Mouse (Mus musculus): ENCODE measurements around the gene Lrp6.

Lrp6 gene

DNA sequence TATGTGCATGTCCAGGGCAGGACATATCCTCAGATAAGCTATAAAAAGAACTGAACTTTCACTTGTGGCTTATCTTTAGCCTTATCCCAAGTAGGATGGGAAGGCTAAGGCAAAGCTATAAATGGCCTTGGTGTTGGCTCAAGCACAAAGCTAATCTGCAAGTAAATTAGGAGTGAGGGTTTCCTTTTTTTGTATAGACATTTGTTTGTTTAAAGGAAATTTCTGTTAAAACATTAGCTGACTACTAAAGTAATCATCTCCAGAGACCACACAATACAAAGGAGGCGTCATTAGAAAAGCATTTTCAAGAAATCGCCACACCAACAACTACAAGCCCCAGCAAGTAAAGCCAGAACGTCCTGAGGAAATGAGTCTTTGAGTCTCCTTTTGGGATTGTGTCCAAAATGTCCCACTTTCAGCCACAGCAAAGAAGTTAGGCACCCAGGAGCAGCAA, 8.6 kb upstream of the Lrp6 start:
- DNase-seq (ENCODE audit: inconsistent ontology term) = no peak

DNA sequence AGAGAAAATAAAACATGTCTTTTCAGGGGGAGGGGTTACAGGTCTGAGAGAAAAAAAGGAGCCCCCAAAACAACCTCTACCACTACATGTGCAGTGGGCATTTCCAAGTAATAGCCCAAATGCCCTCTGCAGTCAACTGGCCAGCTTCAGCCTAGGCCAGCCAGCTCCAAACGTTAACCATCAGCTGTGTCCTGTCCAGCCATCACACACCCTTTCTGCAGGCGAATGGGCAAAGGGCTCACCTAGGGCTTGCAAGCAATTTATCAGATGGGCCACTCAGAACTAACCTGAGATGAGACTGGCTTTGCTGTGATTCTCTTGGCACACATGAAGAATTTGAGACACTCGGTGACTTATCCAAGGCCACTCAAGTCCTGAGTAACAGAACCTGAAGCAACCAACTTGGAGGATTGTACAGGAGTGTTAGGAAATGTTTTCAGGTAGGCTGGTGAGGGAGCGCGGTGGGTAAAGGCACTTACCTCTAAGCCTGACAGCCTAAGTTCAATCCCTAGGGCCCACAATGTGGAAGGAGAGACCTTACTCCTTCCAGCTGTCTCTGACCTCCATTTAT, 1.3 kb upstream of the Lrp6 start:
- DNase-seq (ENCODE audit: inconsistent ontology term) = no peak

- no peak for DNase-seq (ENCODE audit: inconsistent ontology term)
Measured at GRCm38 (mm10) chr6:134566248-134566817, 432 bp downstream of the Lrp6 start.

GRCm38 (mm10) chr6:134565606-134566247, 1.0 kb downstream of the Lrp6 start:
- DNase-seq (ENCODE audit: inconsistent ontology term) = peak; percentile 27

DNA sequence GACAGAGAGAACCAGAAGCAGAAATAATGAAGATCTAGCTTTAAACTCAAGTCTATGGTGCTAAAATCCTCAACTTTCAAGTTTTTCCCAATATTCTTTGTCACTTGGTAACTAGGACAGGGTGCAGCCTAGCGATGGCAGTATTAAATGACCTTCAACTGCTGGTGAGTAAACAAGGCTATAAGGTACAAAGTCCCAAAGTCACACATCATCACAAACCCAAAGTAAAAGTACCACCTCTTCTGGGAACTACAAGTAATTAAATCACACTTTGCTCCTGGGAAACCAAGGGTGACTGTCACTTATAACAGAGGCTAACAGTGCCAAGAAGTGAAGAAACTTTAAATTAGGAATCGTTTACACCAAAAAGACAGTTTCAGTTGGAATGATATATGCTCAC, 2.2 kb downstream of the Lrp6 start:
- DNase-seq (ENCODE audit: inconsistent ontology term) = no peak

- DNase-seq (ENCODE audit: inconsistent ontology term) = no peak
Measured at GRCm38 (mm10) chr6:134559635-134560034, 7.1 kb downstream of the Lrp6 start.

GRCm38 (mm10) chr6:134558546-134559129, 8.1 kb downstream of the Lrp6 start:
- no peak for DNase-seq (ENCODE audit: inconsistent ontology term)

- no peak for DNase-seq (ENCODE audit: inconsistent ontology term)
Measured at GRCm38 (mm10) chr6:134557043-134557442, 9.7 kb downstream of the Lrp6 start.

GRCm38 (mm10) chr6:134556185-134556950, 10.4 kb downstream of the Lrp6 start:
- no peak for DNase-seq (ENCODE audit: inconsistent ontology term)

GRCm38 (mm10) chr6:134555178-134555577, 11.6 kb downstream of the Lrp6 start:
- no peak for DNase-seq (ENCODE audit: inconsistent ontology term)

- no peak for DNase-seq (ENCODE audit: inconsistent ontology term)
Measured at GRCm38 (mm10) chr6:134554230-134554629, 12.5 kb downstream of the Lrp6 start.

GRCm38 (mm10) chr6:134551007-134551406, 15.8 kb downstream of the Lrp6 start:
- DNase-seq (ENCODE audit: inconsistent ontology term) = no peak

DNA sequence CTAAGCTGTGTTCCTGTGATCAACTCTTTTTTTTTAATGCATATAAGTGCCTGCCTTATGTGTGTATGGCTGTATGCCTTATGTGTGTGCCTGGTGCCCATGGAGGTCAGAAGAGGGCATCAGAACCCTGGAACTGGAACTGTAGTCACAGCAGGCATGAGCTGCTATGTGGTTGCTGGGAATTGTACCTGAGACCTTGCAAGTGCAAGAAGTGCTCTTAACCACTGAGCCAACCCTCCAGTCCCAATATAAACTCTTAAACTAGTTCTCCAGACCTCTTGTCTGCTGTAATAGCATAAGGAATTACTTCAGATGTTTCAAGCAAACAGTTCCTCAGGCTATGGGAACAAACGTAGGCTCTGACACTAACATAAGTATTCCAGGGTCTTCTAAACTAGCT, 16.4 kb downstream of the Lrp6 start:
- no peak for DNase-seq (ENCODE audit: inconsistent ontology term)

DNA sequence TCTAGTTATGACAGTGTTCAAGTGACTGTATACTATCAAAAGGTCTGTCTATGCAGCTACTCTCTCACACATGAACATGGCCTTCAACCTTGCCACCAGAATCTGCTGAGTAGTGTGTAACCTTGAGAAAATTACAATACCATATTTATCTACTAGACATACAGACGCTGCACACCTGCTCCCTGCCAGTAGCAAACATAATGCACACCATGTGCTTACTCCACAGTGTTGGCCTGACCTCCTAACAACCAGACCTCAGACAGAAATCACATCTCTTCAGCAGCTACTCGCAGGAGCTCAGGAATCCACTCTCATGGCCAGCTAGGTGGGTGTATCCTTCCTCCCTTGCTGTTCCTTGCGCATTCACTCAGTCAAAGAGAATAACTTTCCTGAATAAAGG, 21.9 kb downstream of the Lrp6 start:
- no peak for DNase-seq (ENCODE audit: inconsistent ontology term)

DNA sequence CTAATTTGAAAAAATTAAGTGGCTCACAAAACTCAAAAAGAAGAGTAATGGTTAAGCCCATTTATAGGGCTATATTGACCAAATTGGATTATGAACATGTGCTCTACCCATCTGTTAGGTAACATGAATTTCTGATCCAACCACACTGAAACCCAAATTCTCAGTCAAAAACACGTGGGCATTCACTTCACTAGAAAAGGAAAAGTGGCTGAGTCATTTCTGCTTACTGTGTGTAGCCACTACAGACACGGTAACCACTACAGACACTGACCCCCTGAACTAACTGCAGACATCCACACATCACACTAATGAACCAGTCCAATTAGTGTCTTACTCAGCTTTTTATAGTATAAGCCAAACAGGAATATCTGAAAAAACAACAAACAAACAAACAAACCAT, 22.7 kb downstream of the Lrp6 start:
- DNase-seq (ENCODE audit: inconsistent ontology term) = peak; percentile 88

DNA sequence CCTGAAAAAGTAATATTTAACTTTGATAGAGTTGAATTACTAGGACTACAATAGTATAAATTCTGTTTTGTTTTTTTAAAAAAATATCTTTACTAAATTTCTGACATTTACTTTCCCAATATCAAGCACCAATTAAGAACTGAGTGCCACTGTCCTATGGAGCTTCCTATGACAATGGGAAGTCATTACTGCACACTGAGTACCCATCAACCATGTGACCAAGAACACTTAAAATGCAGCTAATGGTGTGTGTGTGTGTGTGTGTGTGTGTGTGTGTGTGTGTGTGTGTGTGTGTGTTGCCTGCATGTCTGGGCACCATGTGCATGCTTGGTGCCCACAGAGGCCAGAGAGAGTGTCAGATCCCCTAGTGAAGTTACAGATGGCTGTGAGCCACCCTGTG, 23.2 kb downstream of the Lrp6 start:
- DNase-seq (ENCODE audit: inconsistent ontology term) = no peak

- no peak for DNase-seq (ENCODE audit: inconsistent ontology term)
Measured at GRCm38 (mm10) chr6:134542374-134542773, 24.4 kb downstream of the Lrp6 start.

DNA sequence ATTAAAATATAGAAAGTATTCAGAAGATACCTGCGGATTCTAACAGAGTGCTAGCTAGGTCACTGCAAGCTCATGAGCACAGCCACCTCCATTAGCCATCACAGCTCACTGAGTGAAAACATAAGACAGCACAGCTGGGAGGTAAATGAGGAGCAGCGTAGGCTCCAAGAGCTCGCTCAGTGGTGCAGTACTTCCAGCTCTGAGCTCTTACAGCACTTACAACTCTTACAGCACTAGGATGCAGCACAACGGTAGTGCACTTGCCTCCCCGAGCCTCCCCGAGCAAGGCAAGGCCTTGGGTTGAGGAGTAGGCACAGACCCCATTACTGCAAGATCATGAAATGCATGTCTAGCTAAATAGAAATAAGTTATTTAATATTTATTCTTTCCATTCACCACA, 26.6 kb downstream of the Lrp6 start:
- no peak for DNase-seq (ENCODE audit: inconsistent ontology term)

DNA sequence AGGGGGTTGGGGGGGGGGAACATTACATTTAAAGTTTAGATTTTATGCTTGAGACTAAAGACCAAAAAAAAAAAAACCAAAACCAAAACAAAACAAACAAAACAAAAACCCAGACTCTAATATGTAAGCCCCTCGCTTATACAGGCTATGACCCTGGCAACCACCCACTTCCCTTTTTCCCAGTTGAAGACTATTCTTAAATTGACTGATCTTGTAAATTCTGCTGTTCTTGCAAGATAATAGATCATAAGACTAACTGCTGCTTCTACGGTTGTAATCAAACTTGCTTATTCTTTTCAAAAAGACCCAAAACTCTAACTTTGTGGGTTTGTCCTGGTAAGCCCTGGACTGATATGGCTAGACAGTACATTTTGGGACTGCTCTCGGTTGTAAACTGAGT, 27.3 kb downstream of the Lrp6 start:
- no peak for DNase-seq (ENCODE audit: inconsistent ontology term)

- DNase-seq (ENCODE audit: inconsistent ontology term) = no peak
Measured at GRCm38 (mm10) chr6:134538805-134539204, 28.0 kb downstream of the Lrp6 start.

GRCm38 (mm10) chr6:134537461-134538117, 29.2 kb downstream of the Lrp6 start:
- peak; percentile 93 for DNase-seq (ENCODE audit: inconsistent ontology term)

DNA sequence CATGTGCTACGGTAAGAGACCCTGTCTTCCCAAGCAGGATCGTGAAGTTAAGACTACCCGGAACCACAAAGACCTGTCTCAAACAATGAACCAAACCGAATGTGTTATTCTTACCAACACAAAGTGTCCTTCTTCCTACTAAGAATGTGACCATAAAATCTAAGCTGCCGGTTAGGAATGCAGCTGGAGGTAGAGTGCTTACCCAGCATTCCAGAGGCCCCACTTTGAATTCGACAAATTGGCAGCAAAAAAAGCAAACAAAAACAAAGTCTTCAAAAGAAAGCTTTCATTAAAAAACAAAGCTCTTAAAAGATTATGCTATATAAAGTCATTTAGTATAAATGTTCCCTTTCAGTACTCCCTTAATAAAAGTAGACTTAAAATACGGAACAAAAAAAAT, 31.6 kb downstream of the Lrp6 start:
- peak; percentile 58 for DNase-seq (ENCODE audit: inconsistent ontology term)

Measured in Muller cell, postnatal 12 days (primary cell).